Mouse (Mus musculus) testis, adult 2 months (tissue): ENCODE measurements around the gene Rab7b. TPM values are rescaled to one million over a fixed set of nuclear protein-coding genes. Genes with fewer than 3 reads are reported as not detected.
A peak's percentile ranks its signal among the peaks of the same experiment; 100 is the strongest.

ENCODE experiments used
- H3K27ac ChIP-seq: fragments of 200-500 bp; 2 replicates; pipeline ENCODE4 v1.5.1; 2012; ENCODE audit warnings: low read depth, low read length; ENCODE audit not compliant: control insufficient read depth, insufficient read depth
- H3K27me3 ChIP-seq: fragments of 200-500 bp; 2 replicates; pipeline ENCODE4 v1.6.1; 2012; ENCODE audit warnings: mild to moderate bottlenecking, low read length, moderate library complexity; ENCODE audit not compliant: control insufficient read depth, insufficient read depth
- H3K36me3 ChIP-seq: fragments of 200-500 bp; 2 replicates; pipeline ENCODE4 v1.6.1; 2012; ENCODE audit warnings: mild to moderate bottlenecking, low read length; ENCODE audit not compliant: control insufficient read depth, insufficient read depth
- H3K4me1 ChIP-seq: fragments of 200-500 bp; 2 replicates; pipeline ENCODE4 v1.6.1; 2012; ENCODE audit warnings: low read length; ENCODE audit not compliant: control insufficient read depth, insufficient read depth
- H3K4me3 ChIP-seq: fragments of 200-500 bp; 2 replicates; pipeline ENCODE4 v1.5.1; 2012; ENCODE audit warnings: low read depth, mild to moderate bottlenecking, low read length, moderate library complexity, mixed read lengths; ENCODE audit not compliant: control insufficient read depth
- CTCF ChIP-seq: fragments of 200-500 bp; IDR thresholded peaks from 2 replicates; pipeline ENCODE4 v1.5.1; 2012; ENCODE audit warnings: low read depth, mild to moderate bottlenecking, inconsistent platforms, low read length, moderate library complexity; ENCODE audit not compliant: control insufficient read depth, insufficient read depth, insufficient replicate concordance
- POLR2A ChIP-seq: fragments of 200-500 bp; IDR thresholded peaks from 2 replicates; pipeline ENCODE4 v1.6.1; 2012; ENCODE audit warnings: low read depth, mild to moderate bottlenecking, inconsistent platforms, low read length, moderate library complexity; ENCODE audit not compliant: control insufficient read depth
- polyA plus RNA-seq: library from polyadenylated mRNA; depleted of rRNA; stranded (reverse); fragments of >200 nt; gene quantifications from 2 replicates; pipeline ENCODE4 v1.2.3, GENCODE M21; 2012; rRNA removed

Rab7b gene
- polyA plus RNA-seq, result 0.70 and 0.89 TPM in 2 replicates

DNA sequence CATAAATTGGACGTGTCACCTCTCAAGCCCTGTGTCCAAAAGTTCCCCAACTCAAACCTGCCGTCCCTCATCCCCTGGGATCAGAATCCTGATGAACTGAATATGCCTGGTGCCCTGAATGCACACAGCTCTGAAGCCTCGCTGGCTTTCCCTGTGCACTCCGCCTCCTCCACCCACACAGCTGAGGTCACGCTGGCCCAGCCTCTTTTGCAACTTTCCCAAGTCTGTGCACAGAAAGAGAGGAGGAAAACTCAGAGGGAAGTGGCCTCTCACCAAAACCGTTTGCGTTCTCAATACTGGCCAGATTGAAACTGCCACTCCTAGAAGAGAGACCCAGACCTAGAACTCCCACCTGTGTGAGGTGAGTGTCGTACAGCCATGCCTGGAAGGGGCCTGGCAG is at the start of gene Rab7b:
Gene Rab7b, plus strand, starts transcription at position 221 of the 400 bp plus-strand sequence.
- H3K27me3 ChIP-seq, result no peaks in the 10 kb centered on the region
- H3K4me3 ChIP-seq, result peak within 1 kb of the TSS; percentile 44
- no peaks in the 10 kb centered on the region for H3K36me3 ChIP-seq
- no peaks in the 10 kb centered on the region; the same call in 1 of the 2 replicates for H3K4me1 ChIP-seq
- no peak within 1 kb of the TSS for H3K27ac ChIP-seq
- TF ChIP-seq CTCF (no peak), POLR2A (no peak)

DNA sequence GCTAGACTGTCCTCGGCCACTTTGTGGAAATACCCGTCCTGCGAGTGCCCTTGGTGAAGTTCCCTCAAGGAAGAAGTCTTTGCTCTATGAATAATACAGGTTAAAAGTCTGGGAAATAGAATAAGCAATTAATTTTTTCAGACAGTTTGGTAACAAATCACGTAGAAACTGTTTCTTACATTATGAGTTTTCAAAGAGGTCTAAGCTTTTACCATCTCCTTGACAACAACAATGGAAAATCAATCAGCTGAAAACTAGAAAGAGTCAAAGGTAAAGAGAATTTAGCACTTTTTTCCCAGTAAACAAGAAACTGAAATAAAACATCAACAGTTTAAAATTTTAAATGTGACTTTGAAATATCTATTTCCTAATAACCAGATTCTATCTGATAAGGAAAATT is 48.4 kb upstream of the Rab7b start:
- no peaks in the 10 kb centered on the region for H3K27me3 ChIP-seq
- no peaks in the 10 kb centered on the region for H3K4me1 ChIP-seq
- no peaks in the 10 kb centered on the region for H3K36me3 ChIP-seq
- TF ChIP-seq CTCF (no peak), POLR2A (no peak)
- H3K4me3 ChIP-seq, result no peak overlapping the region
- no peak overlapping the region for H3K27ac ChIP-seq

DNA sequence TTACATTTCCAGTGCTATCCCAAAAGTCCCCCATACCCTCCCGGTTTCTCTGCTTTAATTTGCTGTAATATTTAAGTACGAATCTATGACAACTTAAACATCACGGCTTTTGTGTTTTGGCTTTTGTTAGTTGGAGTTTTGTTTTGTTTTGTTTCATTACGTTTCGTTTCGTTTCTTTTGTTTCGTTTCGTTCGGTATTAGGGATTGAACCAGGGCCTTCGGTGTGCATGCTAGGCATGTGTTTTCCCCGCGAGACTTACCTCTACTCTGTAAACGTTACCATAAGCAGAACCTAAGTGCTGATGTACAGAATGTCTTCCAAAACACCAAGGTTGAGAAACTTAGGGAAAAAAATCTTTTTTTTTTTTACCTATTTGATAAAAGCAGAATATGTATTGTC is 46.9 kb upstream of the Rab7b start:
- Histone ChIP-seq H3K27me3 (no peaks in the 10 kb centered on the region), H3K36me3 (no peaks in the 10 kb centered on the region), H3K4me3 (no peak overlapping the region), H3K27ac (no peak overlapping the region), H3K4me1 (no peaks in the 10 kb centered on the region)
- TF ChIP-seq CTCF (no peak), POLR2A (no peak)

DNA sequence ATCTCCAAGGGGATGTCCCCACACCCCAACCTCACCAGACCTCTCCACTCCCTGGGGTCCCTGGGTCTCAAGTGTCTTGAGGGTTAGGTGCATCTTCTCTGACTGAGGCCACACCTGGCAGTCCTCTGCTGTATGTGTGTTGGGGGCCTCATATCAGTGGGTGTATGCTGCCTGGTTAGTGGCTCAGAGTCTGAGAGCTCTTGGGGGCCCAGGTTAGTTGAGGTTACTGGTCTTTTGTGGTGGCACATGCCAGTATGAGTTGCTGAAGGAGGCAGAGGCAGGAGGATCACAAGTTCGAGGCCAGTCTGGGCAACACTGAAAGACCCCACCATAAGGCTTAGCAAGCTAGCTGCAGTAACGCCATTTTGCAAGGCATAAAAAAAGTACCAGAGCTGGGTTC is 46.2 kb upstream of the Rab7b start:
- Histone ChIP-seq H3K4me3 (no peak overlapping the region), H3K36me3 (no peaks in the 10 kb centered on the region), H3K27me3 (no peaks in the 10 kb centered on the region), H3K4me1 (no peaks in the 10 kb centered on the region), H3K27ac (no peak overlapping the region)
- TF ChIP-seq POLR2A, result no peak
- no peak for TF ChIP-seq CTCF

DNA sequence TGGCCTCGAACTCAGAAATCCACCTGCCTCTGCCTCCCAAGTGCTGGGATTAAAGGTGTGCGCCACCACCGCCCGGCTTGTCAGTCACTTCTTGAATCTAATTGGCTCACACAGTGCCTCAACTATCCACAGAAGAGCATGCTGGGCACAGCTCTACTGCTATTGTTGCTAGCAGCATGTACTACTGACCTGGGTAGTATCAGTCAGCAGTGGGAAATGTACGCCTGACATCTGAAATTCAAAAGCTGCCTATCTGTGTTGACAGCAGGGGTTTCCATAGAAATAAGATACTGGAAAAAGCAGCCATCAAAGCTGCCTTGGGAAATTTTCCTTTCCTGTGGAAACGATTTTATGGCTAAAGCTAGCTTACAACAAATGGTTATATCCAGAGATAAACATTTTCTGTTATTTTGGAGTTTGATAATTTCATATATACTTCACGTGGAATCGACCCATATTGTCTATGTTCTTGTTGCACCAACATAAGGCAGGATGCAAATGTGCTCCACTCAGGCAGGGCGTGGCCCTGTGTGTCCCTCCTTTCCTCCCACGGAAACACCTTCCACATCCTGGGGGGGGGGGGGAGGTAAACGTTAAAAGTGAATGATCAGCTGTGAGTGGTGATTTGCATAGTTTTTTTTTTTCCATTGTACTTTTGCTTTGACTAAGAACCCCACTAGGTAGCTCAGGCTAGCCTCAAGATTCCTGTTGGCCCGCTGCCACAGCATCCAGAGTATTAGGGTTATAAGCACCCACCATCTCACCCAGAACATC is 35.6 kb upstream of the Rab7b start:
- H3K27ac ChIP-seq, result no peak overlapping the region
- TF ChIP-seq CTCF (no peak), POLR2A (no peak)
- H3K4me1 ChIP-seq, result no peaks in the 10 kb centered on the region
- no peaks in the 10 kb centered on the region for H3K27me3 ChIP-seq
- no peak overlapping the region for H3K4me3 ChIP-seq
- H3K36me3 ChIP-seq, result no peaks in the 10 kb centered on the region

DNA sequence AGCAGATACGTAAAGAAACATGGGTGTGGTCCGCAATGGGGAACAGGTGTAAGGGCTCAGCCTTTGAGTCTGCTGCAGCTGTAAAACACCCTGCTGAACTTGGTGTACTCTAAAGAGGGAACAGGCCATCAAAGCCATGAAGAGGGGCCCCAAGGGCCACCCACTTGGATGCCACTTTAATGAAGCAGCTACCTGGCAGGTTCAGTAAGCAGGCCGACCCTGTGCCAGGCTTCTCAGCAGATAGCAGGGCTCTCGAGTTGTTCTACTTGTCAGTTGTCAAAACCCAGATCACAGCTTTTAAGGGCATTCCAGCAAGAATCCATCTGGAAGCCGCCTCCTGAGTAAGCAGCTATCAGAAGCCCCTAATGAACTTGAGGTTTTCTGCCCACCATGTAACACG is 32.9 kb upstream of the Rab7b start:
- H3K36me3 ChIP-seq, result no peaks in the 10 kb centered on the region
- TF ChIP-seq CTCF (no peak), POLR2A (no peak)
- no peak overlapping the region for H3K4me3 ChIP-seq
- H3K27ac ChIP-seq, result no peak overlapping the region
- no peaks in the 10 kb centered on the region; the same call in 1 of the 2 replicates for H3K4me1 ChIP-seq
- no peaks in the 10 kb centered on the region for H3K27me3 ChIP-seq

DNA sequence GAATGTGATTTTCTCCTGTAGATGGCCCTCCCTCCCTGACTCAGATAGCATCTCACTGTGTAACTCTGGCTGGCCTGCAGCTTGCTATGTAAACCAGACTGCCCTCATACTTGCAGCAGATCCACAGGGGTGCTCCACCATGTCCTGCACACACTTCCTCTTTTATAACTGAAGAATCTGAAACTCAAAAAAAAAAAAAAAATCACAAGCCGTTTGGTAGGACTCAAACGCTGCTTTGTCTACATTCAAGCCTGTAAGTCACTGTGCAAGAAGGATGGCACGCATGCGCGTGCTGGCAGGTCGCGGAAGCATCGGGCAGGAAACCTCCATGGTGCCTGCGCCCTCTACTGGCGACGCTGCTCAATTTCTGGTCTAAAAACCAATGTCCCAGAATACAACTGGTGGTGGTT is 30.5 kb upstream of the Rab7b start:
- Histone ChIP-seq H3K36me3 (no peaks in the 10 kb centered on the region), H3K27me3 (no peaks in the 10 kb centered on the region), H3K4me3 (no peak overlapping the region; the same call in 1 of the 2 replicates), H3K27ac (no peak overlapping the region), H3K4me1 (no peaks in the 10 kb centered on the region; the same call in 1 of the 2 replicates)
- TF ChIP-seq POLR2A (no peak), CTCF (peak; percentile 95)
